Mouse (Mus musculus) heart, embryonic 16.5 days (tissue): ENCODE data around the gene Arl4c. TPM values are rescaled to one million over a fixed set of nuclear protein-coding genes. Genes with fewer than 3 reads are reported as not detected.
A peak's percentile ranks its signal among the peaks of the same experiment; 100 is the strongest.
"Not testable (repeated sequence)": the region's sequence is repeated elsewhere in the genome, so short reads cannot be mapped to it uniquely, and the experiment has no call there.

Experiments used
- ATAC-seq: fragments of 200-750 bp; cut with Nextera tagmentation; replicated peaks from 2 replicates; pipeline ENCODE4 v1.8.0; 2017; ENCODE audit warnings: moderate number of reproducible peaks; ENCODE audit not compliant: insufficient read depth, low FRiP score; ENCODE audit errors: extremely low read depth
- H3K27ac ChIP-seq: fragments of 300-500 bp; sonication (generic); 2 replicates; pipeline ENCODE4 v1.5.1; 2014; ENCODE audit warnings: mild to moderate bottlenecking, low read length, control low read depth, moderate library complexity
- H3K27me3 ChIP-seq: fragments of 300-500 bp; sonication (generic); 2 replicates; pipeline ENCODE4 v1.6.1; 2014; ENCODE audit warnings: low read length, mixed read lengths; ENCODE audit not compliant: control insufficient read depth, insufficient read depth
- H3K36me3 ChIP-seq: fragments of 300-500 bp; sonication (generic); 2 replicates; pipeline ENCODE4 v1.6.1; 2014; ENCODE audit not compliant: control insufficient read depth, insufficient read depth
- H3K4me1 ChIP-seq: fragments of 300-500 bp; sonication (generic); 2 replicates; pipeline ENCODE4 v1.6.1; 2014; ENCODE audit warnings: low read length, mixed read lengths; ENCODE audit not compliant: control insufficient read depth, insufficient read depth
- H3K4me2 ChIP-seq: fragments of 300-500 bp; sonication (generic); 2 replicates; pipeline ENCODE4 v1.6.1; 2014; ENCODE audit warnings: low read depth, mild to moderate bottlenecking, control low read depth, low read length
- H3K4me3 ChIP-seq: fragments of 300-500 bp; sonication (generic); 2 replicates; pipeline ENCODE4 v1.5.1; 2014; ENCODE audit warnings: mild to moderate bottlenecking, control low read depth, low read length
- H3K9ac ChIP-seq: fragments of 300-500 bp; sonication (generic); 2 replicates; pipeline ENCODE4 v1.6.1; 2014; ENCODE audit warnings: low read length, control low read depth
- H3K9me3 ChIP-seq: fragments of 300-500 bp; sonication (generic); replicated peaks from 2 replicates; pipeline ENCODE4 v1.6.1; 2016; ENCODE audit warnings: low read length; ENCODE audit not compliant: control insufficient read depth
- WGBS: fragments of 180-500 bp; shearing (Covaris S2); extraction: QIAGEN DNeasy Blood & Tissue Kit; methylation state at CpG from one replicate; pipeline ENCODE4 v1.1.7; 2014; 5-methylcytosine and 5-hydroxymethylcytosine counted together
- polyA plus RNA-seq: library from polyadenylated mRNA; unstranded; fragments of >200 nt; fragmentation: Nextera tagmentation; extraction: Ambion mirVana; gene quantifications from 2 replicates; pipeline ENCODE4 v1.2.1, GENCODE M21; 2015

The Arl4c gene
- polyA plus RNA-seq, 1 experiment from 2014 or later: 7.7 TPM

- Histone ChIP-seq H3K9me3 (no peaks in the 10 kb centered on the region), H3K4me2 (no peak overlapping the region), H3K27me3 (no peaks in the 10 kb centered on the region), H3K36me3 (no peaks in the 10 kb centered on the region), H3K4me3 (no peak overlapping the region), H3K9ac (no peak overlapping the region), H3K4me1 (peaks cover 18% of the 10 kb centered on the region), H3K27ac (no peak overlapping the region)
- ATAC-seq: no peak
- 73% methylated on average over 5 of the region's 5 CpGs for WGBS
Observed at GRCm38 (mm10) chr1:88643181-88643823, 58.7 kb downstream of the Arl4c start.

- Histone ChIP-seq H3K9me3 (no peaks in the 10 kb centered on the region), H3K4me2 (no peak overlapping the region), H3K4me1 (peaks cover 18% of the 10 kb centered on the region), H3K36me3 (no peaks in the 10 kb centered on the region), H3K9ac (no peak overlapping the region), H3K4me3 (no peak overlapping the region), H3K27me3 (no peaks in the 10 kb centered on the region), H3K27ac (no peak overlapping the region)
- 77% methylated on average over 4 of the region's 4 CpGs for WGBS
- no peak for ATAC-seq
Observed at GRCm38 (mm10) chr1:88642735-88643134, 59.3 kb downstream of the Arl4c start.

- no peaks in the 10 kb centered on the region for H3K36me3 ChIP-seq
- H3K27me3 ChIP-seq: no peaks in the 10 kb centered on the region
- no peaks in the 10 kb centered on the region for H3K9me3 ChIP-seq
- WGBS: 79% methylated on average over 2 of the region's 2 CpGs
- H3K4me2 ChIP-seq: no peak overlapping the region
- no peak overlapping the region for H3K27ac ChIP-seq
- H3K4me3 ChIP-seq: no peak overlapping the region
- no peak overlapping the region for H3K9ac ChIP-seq
- no peak for ATAC-seq
- H3K4me1 ChIP-seq: peaks cover 18% of the 10 kb centered on the region
Observed at GRCm38 (mm10) chr1:88641678-88642215, 60.3 kb downstream of the Arl4c start.

GRCm38 (mm10) chr1:88641194-88641593 lies 60.8 kb downstream of the Arl4c start:
- no peak overlapping the region for H3K27ac ChIP-seq
- ATAC-seq: no peak
- 81% methylated on average over 3 of the region's 3 CpGs for WGBS

GRCm38 (mm10) chr1:88639432-88640281 lies 62.4 kb downstream of the Arl4c start:
- Histone ChIP-seq H3K27ac (no peak overlapping the region), H3K4me3 (no peak overlapping the region), H3K36me3 (no peaks in the 10 kb centered on the region), H3K9ac (no peak overlapping the region), H3K9me3 (no peaks in the 10 kb centered on the region), H3K4me1 (peaks cover 22% of the 10 kb centered on the region), H3K27me3 (no peaks in the 10 kb centered on the region), H3K4me2 (peak overlapping the region; percentile 21; the same call in 1 of the 2 replicates)
- 0 out of 2 replicates have a peak, but pooled peaks have one; percentile 15 for ATAC-seq
- WGBS: 16% methylated on average over 10 of the region's 10 CpGs

More at GRCm38 (mm10) chr1:88641194-88641593, 60.8 kb downstream of the Arl4c start:
- H3K36me3 ChIP-seq: no peaks in the 10 kb centered on the region
- H3K4me1 ChIP-seq: peaks cover 18% of the 10 kb centered on the region
- no peaks in the 10 kb centered on the region for H3K27me3 ChIP-seq
- H3K9me3 ChIP-seq: no peaks in the 10 kb centered on the region
- H3K9ac ChIP-seq: no peak overlapping the region
- H3K4me3 ChIP-seq: no peak overlapping the region
- no peak overlapping the region for H3K4me2 ChIP-seq

- no peak overlapping the region for H3K4me3 ChIP-seq
- H3K4me1 ChIP-seq: peaks cover 22% of the 10 kb centered on the region
- H3K4me2 ChIP-seq: no peak overlapping the region
- WGBS: 61% methylated on average over 4 of the region's 4 CpGs
- no peaks in the 10 kb centered on the region for H3K9me3 ChIP-seq
- no peak for ATAC-seq
- no peaks in the 10 kb centered on the region for H3K27me3 ChIP-seq
- H3K36me3 ChIP-seq: no peaks in the 10 kb centered on the region
- no peak overlapping the region for H3K9ac ChIP-seq
- H3K27ac ChIP-seq: no peak overlapping the region
Observed at GRCm38 (mm10) chr1:88638622-88639021, 63.4 kb downstream of the Arl4c start.

- not testable (repeated sequence) for H3K27ac ChIP-seq
Observed at GRCm38 (mm10) chr1:88636579-88637161, 65.4 kb downstream of the Arl4c start.

GRCm38 (mm10) chr1:88635659-88636058 lies 66.4 kb downstream of the Arl4c start:
- WGBS: 72% methylated on average over 12 of the region's 12 CpGs
- Histone ChIP-seq H3K27me3 (no peaks in the 10 kb centered on the region), H3K9me3 (no peaks in the 10 kb centered on the region), H3K9ac (no peak overlapping the region; the same call in 1 of the 2 replicates), H3K27ac (peak overlapping the region; percentile 62), H3K4me2 (no peak overlapping the region), H3K4me1 (peaks cover 22% of the 10 kb centered on the region), H3K36me3 (no peaks in the 10 kb centered on the region), H3K4me3 (no peak overlapping the region)
- peak; percentile 71; the same call in 1 of the 2 replicates for ATAC-seq

More at GRCm38 (mm10) chr1:88636579-88637161, 65.4 kb downstream of the Arl4c start:
- WGBS: 47% methylated on average over 2 of the region's 2 CpGs
- H3K9me3 ChIP-seq, H3K27me3 ChIP-seq, ATAC-seq, H3K9ac ChIP-seq, H3K4me3 ChIP-seq, H3K36me3 ChIP-seq, H3K4me2 ChIP-seq: not testable (repeated sequence)
- H3K4me1 ChIP-seq: peaks cover 22% of the 10 kb centered on the region
